Mouse (Mus musculus) granulocyte monocyte progenitor cell, adult 5-6 weeks (primary cell): Measurements from ENCODE around the gene Tmem200a. TPM values are rescaled to one million over a fixed set of nuclear protein-coding genes. Genes with fewer than 3 reads are reported as not detected.

Experiments
- ATAC-seq: replicated peaks from 2 replicates; pipeline ENCODE4 v1.8.0; 2016; ENCODE audit warnings: mild to moderate bottlenecking, moderate TSS enrichment, inconsistent platforms; ENCODE audit not compliant: poor library complexity, severe bottlenecking
- total RNA-seq, 2 experiments: library from RNA; stranded (forward) in 1 of 2; stranded (reverse) in 1 of 2; fragments of 200-712, 200-1000 nt in 1 of 2; fragments of >200 nt in 1 of 2; fragmentation: Nextera tagmentation in 1 of 2; gene quantifications; 2 replicates each; pipeline ENCODE4 v1.2.3; 2014 to 2017

Gene Tmem200a
- total RNA-seq, 2 experiments from 2014 or later = not detected

GRCm38 (mm10) chr10:25984056-25984455 lies 94.8 kb downstream of the Tmem200a start:
- no peak for ATAC-seq

- ATAC-seq = no peak
Observed at GRCm38 (mm10) chr10:25982617-25983016, 96.2 kb downstream of the Tmem200a start.

DNA sequence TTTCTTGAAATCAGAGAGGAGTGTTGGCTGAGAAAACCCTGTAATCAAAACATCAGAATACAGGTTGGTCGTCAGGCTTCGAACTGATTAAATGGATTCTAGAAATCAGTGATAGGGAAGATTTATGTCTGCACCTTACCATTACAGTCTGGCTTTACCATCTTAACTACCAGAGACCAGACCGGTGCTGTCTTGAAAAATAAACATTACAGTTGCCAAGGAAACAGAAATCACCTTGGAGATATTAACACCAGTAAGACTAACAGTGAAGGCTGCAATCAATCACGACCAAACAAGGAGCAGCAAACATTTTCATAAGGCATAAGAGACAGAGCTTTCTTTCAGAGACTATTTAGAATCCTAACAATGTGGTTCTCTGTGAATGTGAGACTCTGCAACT lies 116.0 kb downstream of the Tmem200a start:
- no peak for ATAC-seq

- no peak for ATAC-seq
Observed at GRCm38 (mm10) chr10:25961066-25961465, 117.8 kb downstream of the Tmem200a start.

GRCm38 (mm10) chr10:25958762-25959753 lies 119.8 kb downstream of the Tmem200a start:
- no peak for ATAC-seq

DNA sequence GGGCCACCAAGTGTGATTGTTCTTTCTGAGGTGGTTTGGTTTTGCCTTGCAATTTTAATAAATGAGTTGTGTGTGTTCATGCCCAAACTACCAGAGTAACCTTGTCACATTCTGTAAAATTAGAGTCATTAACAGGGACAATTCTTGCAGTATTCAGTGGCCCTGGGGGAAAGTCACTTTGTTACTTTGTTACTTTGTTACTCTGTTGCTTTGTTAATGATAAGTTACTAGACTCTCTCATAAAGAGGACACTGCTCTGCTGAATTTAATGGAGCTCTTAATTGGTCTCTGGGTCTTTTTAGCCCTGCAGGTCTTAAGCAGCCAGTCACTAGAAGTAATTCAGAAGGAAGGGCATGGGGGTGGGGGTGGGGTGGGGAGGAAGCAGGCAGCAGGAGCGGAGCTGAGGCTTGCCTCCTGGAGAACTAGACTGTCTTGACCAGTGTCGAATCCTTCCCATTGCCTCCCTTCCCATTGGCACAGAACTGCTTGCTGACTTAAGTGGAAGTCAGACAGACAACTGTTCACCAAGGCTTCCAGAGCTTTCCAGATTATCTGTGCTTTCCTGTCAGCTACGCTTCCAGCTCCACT lies 124.1 kb downstream of the Tmem200a start:
- ATAC-seq = no peak

DNA sequence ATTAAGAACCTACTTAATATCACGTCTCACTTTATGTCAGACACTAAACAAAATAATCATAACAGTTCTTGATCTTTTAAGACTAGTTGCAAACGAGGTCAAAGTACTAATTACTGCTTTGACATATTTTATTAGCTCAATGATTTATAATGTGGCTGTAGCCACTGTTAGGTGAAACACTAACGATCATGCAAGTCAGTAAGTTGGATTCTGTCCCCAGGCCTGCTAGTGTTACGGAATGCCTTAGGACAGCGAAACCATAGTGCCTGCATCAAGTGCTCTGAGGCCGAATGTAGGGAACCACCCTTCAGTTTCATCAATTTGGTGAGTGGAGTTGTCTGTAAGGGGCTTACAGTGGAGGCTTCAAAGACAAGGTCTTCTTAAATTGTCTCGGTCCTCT lies 126.0 kb downstream of the Tmem200a start:
- no peak for ATAC-seq

GRCm38 (mm10) chr10:25952150-25952549 lies 126.7 kb downstream of the Tmem200a start:
- ATAC-seq = no peak

GRCm38 (mm10) chr10:25945866-25946265 lies 133.0 kb downstream of the Tmem200a start:
- no peak for ATAC-seq

DNA sequence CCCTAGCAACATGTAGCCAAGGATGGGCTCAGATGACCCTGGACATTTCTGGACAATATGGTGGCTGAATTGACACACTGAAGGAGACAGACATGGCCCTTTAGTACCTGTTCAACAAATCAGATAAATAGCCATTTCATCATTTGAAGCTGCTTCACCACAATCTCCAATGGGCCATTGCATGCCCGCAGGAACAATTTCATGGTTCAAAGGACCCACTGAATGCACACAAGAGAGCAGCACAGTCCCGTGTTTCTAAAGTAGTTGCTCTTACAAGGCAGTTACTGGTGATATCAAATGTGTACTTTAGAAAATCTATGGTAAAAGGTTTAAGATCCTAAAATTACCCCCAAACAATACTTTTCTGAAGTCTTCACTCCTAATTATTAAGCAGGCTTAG lies 134.2 kb downstream of the Tmem200a start:
- no peak for ATAC-seq

- ATAC-seq = no peak
Observed at GRCm38 (mm10) chr10:25931796-25932195, 147.1 kb downstream of the Tmem200a start.

- ATAC-seq = no peak
Observed at GRCm38 (mm10) chr10:25929401-25930150, 149.3 kb downstream of the Tmem200a start.

DNA sequence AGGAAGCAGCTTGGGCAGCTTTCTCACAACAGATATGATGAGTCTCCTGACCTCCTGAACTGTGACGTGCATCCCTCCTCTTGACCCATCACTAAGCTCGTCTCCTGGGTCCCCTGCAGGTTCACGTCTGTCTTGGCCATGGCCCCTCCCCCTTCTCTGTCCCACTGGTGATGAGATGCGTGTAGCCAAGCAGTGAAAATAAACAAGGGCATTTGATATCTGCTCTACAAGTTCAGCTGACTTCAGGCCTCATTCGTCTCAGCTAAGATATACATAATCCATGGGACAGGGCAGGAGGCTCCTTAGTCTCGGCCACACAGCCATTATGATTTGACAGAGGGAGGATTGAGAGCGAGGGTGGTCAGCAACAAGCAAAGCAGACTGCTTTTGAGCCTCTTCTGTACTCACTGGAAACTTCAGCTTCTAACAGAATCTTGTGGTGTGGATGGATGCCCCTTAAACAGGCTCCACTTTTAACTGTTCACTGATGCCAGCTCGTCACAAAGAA lies 149.9 kb downstream of the Tmem200a start:
- ATAC-seq = no peak

- ATAC-seq = no peak
Observed at GRCm38 (mm10) chr10:25928448-25928786, 150.4 kb downstream of the Tmem200a start.

DNA sequence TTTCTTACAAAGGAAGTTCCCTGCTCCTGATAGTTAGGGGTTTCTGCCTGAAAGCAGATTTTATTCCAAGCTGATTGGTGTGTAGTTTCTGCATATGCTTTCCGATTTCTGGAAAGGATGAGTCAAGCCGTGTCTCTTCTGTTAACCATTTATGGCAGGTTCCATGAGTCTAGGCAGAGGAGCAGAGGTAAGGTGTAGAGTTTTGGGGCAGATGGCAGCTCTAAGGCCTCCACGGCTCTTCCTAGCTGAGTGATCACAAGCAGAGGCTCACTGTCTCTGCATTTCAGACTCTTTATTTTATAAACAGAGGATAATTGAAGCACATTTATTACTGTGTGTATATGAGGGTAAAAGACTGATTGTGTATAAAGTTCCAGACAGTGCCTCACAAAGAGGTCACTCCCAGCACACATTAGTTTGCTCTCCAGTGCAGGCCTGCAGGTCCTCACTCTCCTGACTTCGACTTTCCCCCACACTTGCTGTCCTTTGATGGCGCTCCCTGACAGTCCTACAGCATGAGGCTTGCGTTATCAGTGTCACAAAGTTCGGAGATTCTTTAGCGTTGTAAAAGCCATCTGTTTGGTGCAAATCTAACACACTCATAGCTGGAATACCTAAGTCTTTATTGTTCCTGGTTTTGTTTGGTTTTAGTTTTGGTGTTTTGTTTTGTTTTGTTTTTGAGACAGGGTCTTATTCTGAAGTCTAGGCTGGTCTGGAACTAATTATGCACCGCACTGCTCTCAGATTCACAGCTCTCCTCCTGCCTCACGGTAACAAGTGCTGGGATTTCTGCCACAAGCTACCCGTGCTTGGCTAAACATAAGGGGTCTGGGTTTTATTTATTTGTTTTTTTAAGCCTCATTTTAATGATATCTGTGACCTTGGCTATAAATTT lies 151.1 kb downstream of the Tmem200a start:
- ATAC-seq = no peak

DNA sequence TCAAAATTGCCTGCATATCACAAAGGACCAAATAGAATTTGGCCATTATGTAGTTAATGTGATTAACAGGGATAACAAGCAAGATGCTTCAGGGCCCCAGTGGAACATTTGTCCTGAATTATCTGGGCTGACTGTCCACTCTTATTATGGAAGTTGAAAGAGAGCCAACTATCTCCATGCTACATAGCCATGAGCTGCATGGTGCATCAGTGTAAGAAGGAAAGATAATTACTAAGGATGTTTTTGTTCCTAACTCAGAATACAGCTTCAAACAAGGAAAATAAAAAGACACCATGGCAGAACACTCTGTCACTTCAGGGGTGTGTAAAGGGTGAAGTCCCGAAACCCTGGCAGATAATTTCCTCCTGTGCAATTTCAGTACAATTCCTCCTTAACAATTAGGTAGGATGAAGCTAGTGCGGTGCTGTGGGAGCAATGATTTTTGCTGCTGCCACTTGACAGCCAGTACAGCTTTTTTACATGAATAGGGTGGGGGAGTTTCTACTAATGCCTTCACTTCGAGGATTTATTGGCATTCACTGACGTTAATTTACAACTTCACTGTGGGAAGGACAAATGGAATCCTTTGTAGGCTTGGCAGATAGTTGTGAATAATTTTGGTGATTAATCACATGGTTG lies 158.1 kb downstream of the Tmem200a start:
- no peak for ATAC-seq

DNA sequence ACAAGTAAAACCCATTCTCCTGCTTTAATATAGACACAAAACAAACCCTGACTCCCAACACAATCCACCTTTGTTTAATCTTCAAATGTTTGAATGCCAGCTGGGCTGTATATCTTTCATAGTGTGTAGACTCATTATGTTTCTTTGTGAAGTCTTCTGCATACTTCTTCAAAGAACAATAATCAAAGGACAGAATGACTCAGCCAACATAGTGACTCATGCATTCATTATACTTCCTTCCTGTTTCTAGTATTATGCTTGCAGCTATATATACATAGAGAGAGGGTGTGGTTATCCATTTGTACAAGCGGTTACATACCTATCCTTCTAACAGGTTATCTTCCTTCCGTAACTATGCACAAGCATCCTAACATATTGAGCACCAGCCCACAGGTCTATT lies 160.7 kb downstream of the Tmem200a start:
- no peak for ATAC-seq

GRCm38 (mm10) chr10:25910270-25910669 lies 168.6 kb downstream of the Tmem200a start:
- ATAC-seq = no peak
